Mouse (Mus musculus) right cerebral cortex, postnatal 4 days (tissue): ENCODE results near the gene Mucl3.

ENCODE experiments used
- DNase-seq: peaks from one replicate; pipeline ENCODE4 v3.0.0-alpha.2; 2022

Gene Mucl3

DNA sequence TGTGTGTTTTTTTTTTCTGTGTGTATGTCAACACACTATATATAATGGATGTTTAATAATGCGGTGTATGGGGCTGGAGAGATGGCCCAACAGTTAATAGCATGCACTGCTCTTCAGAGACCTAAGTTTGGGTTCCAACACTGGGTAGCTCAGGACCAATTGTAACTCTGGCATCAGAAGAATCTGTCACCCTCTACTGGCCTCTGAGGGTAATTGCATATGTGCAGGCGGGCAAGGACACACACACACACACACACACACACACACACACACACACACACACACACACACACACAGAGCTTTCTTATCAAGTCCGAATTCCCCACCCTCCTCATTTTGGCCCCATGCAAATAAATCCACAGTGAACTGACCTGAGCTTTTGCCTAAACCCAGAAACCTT lies 8.3 kb downstream of the Mucl3 start:
- DNase-seq = no peak

DNA sequence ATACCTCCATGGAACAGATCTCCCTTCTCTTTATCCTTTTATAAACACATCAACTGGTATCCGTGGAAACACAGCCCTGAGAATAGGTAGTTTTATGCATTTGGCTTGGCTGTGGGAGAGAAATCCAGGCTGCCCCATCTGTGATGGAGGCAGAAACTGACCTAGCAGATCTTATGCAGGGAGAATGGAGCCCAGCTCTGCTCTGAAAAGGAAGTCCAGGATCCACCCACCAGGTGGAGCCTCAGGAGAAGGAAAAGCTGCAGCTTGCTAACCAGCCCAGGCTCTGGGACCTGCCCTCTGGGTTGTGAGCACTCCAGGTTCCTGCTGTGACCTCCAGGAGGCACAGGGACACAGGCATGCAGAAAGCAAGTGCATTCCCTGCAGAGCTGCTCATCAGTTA lies 9.5 kb downstream of the Mucl3 start:
- peak; percentile 54 for DNase-seq

GRCm38 (mm10) chr17:35626537-35626936 lies 17.0 kb downstream of the Mucl3 start, which contains the start of gene Gm9573:
Gm9573 (minus strand) TSS chr17:35626637.
- DNase-seq = no peak

GRCm38 (mm10) chr17:35617127-35617526 lies 26.4 kb downstream of the Mucl3 start:
- no peak for DNase-seq

DNA sequence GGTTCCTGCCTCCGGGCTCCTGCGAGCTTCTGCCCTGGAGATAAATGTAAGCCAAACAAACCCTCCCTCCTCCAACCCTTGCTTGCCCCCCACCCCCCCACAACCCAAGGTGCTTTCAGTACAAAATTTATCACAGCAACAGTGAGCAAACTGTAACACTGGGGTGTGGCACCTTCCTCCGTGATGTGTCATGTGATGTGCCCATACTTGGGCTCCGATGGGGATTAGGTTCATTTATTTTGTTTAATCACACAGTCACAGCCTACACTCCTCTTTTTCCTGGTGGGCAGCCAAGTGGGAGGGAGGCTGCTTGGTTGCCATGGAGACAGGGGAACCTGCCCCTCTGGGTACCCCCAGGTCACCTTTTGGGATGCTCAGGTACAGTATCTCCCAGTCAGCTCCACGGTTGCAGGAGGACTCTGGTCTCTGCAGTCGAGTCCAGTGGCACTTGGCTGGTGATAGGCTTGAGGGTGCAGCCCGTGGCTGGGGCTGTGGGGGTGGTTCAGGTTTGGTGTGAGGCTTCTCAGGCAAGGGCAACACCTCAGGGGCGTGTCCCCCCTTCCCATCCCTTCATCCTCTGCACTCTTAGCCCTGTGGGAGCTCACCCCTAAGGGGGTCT lies 41.6 kb downstream of the Mucl3 start:
- no peak for DNase-seq

GRCm38 (mm10) chr17:35601249-35601648 lies 42.2 kb downstream of the Mucl3 start, which contains the start of gene Sfta2:
Sfta2 (plus strand) TSS chr17:35601549.
- no peak for DNase-seq

DNA sequence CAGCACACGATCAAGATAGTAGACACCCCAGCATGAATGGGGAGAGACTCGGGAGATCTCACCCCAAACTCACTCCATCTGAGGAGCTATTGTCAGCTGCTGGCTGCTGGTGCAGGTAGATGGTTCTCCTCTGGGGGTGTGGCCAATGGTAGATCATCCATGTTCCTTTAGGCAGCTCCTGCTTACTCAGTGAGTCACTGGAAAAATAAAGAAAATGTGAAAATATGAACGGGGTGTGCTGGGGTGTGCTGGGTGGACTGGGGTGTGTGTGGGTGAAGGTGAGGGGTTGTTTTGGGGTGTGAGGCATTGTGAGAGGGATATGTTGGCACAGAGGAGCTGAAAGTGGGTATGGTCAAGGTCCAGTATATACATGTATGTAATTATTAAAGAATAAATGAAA lies 46.1 kb downstream of the Mucl3 start:
- DNase-seq = no peak

DNA sequence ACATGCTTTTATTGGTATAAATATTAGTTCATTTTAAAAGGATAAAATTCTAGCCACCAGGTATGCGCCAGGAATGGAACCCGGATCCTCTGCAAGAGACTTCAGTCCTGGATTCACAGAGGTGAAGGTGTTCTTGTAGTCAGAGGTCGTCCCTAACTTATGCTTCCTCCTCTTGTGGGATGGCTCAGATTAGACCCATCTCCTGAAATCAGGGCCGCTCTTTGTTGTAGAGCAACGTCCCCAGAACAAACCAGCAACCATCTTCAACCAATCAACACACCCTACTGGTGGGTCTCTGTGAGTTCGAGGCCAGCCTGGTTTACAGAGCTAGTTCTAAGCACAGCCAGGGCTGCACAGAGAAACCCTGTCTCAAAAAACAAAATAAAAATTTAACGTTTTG lies 49.0 kb downstream of the Mucl3 start:
- no peak for DNase-seq

DNA sequence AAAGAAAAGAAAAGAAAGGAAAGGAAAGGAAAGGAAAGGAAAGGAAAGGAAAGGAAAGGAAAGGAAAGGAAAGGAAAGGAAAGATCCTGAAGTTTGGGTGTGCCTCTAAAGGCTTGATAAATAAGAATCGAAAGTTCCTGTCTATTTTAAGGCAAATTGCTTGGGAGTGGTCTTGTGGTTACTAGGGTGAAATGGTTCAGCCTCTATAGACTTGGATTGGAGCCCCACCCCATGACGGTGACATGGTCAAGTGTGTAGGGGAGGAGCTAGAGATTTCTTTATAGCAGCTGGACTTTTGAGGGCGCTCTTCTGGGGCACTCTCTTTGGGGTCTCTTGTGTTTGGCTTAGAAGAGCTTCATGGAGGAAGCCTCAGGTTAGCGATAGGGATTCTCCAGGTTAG lies 49.7 kb downstream of the Mucl3 start:
- DNase-seq = no peak

DNA sequence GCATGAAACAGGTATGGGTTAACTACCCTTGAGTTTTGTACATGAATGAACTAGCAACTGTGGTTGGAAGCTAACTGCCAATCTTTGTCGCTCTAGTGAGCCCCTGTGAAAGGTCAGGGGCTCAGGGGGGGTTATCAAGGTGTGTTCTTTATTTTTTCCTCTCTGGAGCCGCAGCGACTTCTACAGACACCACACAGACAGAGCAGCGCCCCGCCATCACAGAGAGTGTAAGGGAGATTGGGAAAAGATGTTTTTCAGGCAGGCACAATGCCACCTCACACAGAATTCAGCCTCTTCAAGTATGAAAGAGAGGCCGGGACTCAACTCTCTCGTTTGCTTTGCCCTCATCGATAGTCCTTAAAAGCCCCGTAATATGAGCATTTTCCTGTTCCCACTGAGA lies 51.4 kb downstream of the Mucl3 start:
- no peak for DNase-seq

DNA sequence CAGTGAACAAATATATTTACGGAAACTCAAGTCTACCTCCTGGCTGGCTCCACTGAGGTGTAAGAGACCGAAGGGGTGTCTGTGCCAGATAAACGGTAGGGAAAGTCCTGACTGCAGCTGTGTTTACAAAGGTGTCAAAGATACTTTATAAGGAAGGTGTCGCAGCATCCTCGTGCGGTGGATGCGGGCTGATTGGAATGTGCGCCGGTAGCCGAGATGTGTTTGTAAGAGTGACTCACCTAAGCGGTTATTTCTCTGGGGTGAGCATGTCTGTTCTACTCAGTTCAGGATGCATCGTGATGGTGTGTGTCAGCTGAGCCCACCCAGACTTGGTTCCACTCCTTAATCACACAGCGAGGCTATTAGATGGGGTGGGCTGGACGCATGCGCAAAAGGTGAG lies 51.8 kb downstream of the Mucl3 start:
- DNase-seq = no peak

GRCm38 (mm10) chr17:35591219-35591578 lies 52.3 kb downstream of the Mucl3 start:
- no peak for DNase-seq

DNA sequence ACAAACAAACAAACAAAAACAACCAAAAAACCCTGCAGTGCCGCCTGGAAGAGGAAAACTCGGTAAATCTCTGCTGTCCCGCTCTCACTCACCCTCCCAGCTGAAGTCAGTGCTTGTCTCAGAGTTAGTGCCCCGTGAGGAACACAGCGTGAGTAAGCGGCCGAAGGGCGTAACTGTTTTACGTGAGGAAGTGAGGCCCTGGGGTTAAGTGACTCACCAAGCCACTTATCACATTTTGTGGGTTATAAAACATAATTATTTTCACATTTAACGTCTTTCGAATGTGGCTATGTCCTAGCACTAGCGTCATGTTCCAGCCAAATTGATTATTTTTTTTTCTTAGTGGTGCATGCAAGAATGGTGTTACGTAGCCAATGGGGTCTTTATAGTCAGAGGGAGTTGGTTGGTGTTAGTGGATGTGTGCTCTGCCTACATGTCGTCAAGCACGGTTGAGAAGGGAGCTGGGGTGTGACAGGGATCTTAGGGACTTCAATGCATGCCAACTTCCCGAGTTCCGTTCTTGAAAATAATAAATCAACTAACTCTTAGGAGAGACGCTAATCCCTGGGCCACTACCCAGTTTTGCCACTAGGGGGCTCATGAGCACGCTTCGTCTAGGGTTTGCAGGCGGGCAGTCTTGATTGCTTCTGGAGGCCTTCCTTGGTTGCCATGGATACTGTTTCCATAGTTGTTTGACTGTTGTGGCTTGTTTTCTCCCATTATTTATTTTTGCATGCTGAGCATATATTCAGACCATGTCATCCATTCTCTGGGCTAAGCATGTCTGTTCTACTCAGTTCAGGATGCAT lies 52.9 kb downstream of the Mucl3 start:
- DNase-seq = peak; percentile 91

GRCm38 (mm10) chr17:35588387-35588786 lies 55.1 kb downstream of the Mucl3 start:
- DNase-seq = no peak

DNA sequence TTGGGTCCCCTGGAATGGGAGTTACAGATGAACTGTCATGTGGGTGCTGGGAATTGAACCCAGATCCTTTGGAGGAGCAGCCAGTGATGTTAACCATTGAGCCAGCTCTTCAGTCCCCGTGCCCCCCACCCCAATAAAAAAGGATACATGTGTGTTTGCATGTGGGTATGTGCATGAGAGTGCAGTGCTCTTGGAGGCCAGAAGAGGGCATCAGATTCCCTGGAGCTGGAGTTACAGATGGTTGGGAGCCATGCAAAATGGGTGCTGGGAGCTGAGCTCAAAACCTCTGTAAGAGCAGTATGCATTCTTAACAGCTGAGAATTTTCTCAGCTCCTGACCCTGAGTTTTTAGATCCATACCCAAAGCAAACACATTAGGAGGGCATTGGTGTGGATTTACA lies 56.2 kb downstream of the Mucl3 start:
- no peak for DNase-seq
